Mouse (Mus musculus) ovary, adult 18-20 months (tissue): ENCODE results near the gene Brinp2.

Experiments
- DNase-seq: peaks from one replicate; pipeline ENCODE4 v3.0.0; 2022; ENCODE audit warnings: low spot score, mixed read lengths

Brinp2 gene

DNA sequence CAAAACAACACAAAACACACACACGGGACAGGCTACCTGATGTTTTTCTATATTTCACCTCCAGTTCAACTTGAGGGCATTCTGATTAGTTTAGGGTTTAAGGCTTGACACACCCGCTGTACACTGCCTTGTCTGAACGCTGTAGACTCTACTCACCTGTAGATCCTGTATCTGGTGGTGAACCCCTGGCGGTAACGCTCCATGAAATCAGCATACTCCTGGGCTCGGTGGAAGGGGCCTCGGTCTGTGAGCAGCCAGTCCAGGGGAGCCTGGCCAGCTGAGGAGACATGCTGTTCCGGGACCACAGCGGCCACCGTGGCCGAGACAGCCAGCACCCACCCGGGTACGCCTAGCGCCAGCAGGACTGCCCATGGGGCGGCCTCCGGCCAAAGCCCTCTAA, 60.9 kb downstream of the Brinp2 start:
- DNase-seq: no peak

DNA sequence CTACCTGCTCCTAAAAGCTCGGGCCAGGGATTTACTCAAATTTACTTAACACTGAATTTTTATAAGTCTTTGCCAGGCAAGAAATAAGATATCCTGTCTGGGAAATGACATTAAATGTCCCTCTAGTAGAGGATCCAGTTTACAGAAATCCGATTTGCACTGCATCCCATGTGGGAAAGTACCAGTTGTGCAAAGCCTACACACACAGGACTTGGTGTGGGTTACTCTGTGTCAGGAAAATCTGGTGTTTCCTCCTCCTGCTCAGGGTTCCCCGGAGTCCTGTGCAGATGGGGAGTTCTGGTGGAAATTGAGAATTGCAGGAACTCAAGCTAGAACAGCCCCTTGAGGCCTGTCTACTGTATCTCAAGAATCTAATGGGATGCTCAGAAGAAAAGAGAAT, 70.9 kb downstream of the Brinp2 start:
- no peak for DNase-seq

DNA sequence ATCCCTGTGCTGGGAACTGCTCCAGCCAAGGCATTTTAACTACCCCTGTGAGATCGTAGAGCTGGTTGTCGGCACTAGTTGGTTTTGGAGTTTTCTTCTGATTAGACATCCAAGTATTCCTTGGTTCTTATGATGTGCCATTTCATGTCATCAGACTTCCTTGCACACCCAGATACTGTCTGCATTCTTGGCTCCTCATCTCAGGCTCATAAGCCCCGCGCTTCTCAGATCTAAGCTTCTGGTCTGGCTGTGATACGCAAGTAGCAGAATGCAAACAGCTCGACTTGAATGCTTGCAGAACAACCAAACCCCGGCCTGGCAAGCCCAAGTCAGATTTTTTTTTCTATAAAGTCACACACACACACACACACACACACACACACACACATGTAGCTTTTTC, 72.3 kb downstream of the Brinp2 start:
- DNase-seq: no peak

DNA sequence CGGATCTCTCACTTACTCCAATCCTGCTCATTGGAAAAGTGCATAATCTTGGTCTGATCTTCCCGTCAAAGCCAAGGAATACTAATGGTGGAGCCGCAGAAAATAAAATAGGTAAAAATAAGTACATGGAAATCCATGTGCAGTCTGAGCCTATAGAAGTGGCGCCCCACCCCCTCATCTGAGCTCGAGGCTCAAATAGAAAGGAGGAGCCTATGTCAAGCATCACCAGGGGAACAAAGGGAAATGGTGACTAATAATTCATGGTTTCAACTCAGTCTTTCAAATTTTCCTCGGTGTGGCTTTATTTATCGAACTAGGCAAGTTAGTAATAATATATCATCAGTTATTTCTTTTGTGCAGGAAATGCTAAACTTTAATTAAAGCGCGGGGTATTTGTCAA, 84.1 kb downstream of the Brinp2 start:
- no peak for DNase-seq

DNA sequence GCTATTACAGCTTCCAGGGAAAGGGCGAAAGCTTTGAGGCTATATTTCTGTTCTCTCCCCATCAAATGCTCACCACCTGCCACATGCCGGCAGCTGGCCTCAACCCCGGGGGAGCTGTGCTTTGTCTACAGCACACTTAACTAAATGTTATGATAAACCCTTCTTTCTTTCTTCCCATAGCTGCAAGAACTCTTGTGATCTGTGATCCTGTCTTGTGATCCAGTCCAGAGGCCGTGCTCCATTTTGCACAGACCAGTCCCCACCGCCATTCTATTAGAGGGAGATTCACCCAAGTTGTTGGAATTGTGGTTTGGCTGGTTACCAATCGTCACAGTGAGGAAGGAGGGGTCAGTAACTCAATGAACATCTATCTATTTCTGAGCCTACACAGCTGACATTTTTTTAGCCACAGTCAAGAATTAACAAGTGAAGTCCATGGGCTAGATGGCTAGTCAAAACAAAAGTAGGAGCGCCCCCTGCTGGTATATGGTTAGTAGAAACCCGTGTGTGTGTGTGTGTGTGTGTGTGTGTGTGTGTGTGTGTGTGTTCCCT, 89.0 kb downstream of the Brinp2 start:
- DNase-seq: no peak

DNA sequence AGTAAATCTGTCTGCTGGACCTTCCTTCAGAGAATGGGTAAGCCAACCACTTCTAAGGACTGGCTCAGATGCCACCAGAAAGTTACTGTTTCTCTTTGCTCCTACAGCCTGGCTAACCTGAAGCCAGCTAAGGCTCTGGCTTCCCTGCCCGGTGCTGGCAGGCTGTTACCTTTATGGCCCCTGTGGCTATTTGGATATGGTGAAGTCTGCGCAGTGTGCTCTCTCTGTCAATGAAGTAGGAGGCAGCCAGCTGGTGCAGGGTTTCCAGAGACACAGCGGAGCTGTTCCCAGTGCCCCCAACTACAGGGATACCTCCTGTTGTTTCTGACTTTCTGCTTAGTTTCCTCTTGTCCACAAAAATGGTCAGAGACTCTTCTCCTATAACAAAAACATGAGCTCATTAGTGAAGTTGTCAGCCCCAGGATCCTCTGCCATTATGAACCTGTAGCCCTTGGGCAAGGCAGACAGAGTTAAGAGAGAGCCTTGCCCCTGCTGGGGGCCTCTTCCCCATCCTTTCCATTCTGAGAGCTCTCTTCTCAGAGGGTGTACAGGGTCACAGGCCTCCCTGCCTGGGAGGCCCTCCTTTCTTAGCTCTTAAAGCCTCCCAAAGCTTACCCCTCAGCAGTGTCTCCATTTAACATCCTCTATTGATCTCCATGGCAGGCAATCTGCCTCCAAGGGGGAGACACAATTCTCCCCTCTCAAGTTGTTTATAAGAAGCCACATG, 89.7 kb downstream of the Brinp2 start:
- no peak for DNase-seq

DNA sequence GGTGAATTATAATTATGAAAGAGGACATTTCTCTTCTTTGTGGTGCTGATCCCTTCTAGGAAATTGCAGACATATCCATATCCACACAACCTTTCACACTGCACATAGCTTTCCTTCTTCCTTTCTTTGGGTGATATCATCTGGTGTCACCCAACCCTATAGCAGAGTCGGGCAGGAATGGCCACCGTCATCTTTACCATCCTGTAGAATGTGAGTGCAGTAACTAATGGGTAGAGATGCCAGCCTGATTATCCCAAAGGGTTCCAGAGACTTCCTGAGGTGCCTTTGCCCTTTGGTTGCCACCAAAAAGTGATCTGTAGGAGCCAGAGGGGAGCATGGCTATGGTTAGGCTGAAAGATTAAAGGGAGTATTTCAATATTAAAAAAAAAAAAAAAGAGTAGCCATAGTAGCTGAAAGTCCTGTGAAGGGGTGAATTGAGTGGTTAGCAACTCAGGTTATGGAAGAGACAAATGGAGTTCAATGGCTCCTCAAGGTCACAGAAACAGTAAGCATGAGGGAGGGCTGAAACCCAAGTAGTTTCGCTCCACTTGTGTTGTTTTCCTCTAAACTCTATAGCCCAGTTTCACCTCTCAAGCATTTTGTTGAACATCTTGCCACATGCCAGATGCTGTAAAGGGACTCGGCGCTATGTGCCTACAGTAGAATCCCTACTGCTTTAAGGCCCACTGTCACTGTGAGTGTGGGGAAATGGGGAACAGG, 96.5 kb downstream of the Brinp2 start:
- no peak for DNase-seq

DNA sequence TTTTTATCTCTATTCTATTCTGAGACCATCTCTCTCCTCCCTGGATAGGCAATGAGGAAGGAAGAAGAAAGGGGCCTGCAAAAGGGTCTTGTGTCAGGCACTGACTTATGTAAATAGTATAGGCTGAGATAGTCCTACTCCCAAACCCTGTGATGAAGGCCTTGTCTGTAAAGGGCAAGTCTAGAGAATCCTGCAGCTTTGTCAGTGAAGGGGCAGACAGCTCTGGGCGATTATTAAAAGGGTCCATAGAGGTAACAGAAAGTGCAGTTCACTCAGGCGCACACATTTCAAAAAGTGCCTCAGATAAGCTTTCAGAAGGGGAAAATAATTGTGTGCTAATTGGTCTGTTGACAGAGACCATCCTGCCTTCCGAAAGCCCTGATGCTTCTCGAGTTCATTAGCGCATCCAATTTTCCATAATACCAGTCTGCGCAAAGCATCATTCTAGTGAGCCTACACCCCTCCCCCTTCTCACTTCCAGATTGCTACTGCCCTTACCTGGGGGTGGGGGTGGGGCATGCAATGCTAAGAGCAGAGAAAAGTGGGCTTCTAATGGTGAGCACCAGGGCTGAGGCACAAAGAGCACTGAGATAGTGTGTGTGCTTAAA, 97.3 kb downstream of the Brinp2 start:
- no peak for DNase-seq

DNA sequence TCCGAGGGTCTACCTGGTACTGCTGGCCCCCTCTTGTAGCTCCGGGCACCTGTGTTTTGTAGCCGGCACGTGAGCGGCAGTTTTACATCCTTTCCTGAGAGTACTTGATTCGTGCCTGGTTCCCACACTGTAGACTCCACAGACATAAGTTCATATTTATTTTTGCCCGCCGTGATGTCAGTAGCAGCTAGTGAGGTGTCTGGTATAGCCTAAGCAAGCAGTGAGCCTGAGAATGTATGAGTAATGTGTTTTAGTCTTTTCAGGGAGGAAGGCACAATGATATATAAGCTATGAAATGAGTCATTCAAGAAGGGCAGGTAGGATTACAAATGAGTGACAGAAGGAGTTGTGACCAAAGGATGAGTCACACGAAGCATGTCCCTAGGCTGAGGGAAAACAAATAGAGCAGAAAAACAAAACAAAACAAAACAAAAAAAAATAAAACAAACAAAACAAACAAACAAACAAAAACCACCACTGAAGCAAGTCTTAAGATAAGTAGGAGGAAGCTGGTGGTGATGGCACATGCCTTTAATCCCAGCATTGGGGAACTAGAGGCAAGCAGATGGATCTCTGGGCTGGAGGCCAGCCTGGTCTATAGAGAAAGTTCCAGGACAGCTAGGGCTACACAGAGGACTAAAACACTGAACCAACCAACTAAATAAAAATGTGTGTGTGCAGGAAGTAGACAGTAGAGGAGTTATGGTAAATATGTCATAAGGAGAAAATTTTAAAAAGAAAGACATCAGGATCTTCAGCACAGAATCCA, 100.0 kb downstream of the Brinp2 start:
- DNase-seq: no peak

DNA sequence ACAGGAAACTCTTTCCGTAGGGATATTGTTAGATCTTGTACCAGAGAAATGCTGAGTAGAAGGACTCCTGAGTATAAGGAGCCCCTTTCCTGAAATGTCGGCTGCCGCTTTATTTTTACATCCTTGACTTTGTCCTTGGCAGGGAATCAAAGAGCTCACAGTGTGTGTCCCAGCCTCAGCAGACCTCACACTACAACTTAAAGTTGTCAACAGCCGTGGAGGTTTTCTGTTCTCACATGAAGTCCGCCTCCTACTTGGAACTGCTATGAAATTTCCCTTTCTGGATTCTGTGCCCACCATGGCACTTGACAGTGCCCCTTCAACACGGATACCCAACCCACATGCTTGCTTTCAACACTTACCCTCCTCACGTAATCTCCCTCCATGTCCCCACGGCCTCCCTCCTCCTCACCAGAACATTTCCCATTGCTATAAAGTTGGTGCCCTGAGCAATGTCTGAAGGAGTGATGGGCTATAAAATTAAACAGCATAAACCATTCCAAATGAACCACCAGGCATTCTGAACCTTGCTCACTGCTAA, 103.4 kb downstream of the Brinp2 start:
- no peak for DNase-seq

DNA sequence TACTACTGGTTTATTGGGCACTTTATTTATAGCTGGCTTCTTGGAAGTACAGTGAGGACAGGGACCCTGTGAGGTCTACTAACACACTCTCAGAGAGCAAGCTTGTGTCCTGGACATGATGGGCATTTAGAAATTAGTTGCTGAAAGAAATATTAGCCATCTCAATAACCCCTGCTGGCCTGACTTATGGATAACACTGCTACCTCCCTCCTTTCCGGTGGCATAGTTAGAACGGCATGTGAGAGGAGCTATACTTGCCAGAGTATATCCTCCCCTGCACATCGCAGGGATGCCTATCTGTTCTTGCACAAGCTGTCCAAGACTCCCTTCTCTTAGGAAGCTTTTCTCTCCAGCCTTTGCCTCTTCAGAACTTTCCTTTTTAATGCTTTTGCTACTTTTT, 107.9 kb downstream of the Brinp2 start:
- DNase-seq: no peak

DNA sequence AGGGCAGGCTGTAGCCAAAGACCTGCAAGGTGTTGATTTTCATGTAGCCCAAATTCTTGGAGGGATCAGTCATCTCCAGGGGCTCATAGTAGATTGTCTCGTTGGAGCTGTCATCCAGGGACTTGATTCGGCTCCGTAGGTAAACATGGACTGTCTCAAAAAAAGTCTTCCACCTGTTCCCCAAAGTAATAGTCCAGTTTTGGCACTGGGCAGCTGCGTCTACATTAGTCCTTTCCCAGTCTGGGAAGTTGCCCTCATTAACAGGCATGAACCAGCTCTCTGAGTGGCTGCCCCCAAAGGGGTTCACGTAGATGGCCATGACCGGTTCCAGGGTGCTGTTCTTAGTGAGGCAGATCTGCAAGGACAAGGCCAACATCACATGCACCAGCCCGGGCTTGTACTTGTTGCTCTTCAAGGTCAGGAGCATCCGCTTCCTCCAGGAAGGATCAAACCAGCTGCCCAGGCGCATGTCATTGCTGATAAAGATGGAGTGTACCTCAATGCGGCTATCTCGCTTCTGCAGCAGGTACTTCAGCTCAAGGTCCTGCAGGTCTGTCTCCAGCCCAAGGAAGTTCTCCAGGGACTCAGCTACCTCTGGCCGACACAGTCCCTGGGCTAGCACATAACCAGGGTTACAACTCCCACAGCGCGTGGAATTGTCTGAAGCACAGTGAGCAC, 109.5 kb downstream of the Brinp2 start:
- no peak for DNase-seq

DNA sequence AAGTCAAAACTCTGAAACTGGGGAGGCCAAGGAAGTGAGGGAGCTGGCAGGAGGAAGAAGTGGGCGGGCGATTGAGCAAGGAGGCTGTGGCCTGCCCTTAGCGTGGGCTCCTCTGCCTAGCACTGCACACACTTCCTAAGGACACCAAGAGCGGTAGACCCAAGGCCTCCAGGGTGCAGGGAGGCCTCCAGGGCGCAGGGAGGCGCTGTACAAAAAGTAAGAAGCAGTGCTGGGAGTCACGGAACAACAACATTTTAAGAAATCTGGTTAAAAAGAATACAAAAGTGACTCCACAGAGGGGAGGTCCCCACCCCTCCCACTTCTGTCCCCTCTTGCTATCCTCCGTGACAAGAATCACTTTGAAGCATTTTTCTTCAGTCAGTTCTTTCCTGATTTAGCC, 110.6 kb downstream of the Brinp2 start:
- no peak for DNase-seq

DNA sequence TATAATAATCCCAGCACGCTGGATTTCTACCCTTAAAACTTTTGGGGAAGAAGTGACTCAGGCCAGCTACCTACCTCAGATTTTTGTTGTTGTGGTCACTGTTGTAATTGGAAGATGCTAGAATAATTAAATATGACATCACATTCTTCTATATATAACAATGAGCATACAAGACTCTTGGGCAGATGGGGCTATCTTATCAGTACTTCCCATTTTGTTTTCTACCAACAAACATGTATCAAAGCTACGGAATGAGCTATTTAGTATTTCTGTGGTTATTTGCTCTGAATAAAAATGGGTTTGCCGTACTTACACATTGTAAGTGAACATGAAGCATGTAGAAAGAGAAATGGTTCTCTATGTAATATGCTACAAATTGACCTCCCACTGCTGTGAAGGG, 112.1 kb downstream of the Brinp2 start:
- DNase-seq: no peak

DNA sequence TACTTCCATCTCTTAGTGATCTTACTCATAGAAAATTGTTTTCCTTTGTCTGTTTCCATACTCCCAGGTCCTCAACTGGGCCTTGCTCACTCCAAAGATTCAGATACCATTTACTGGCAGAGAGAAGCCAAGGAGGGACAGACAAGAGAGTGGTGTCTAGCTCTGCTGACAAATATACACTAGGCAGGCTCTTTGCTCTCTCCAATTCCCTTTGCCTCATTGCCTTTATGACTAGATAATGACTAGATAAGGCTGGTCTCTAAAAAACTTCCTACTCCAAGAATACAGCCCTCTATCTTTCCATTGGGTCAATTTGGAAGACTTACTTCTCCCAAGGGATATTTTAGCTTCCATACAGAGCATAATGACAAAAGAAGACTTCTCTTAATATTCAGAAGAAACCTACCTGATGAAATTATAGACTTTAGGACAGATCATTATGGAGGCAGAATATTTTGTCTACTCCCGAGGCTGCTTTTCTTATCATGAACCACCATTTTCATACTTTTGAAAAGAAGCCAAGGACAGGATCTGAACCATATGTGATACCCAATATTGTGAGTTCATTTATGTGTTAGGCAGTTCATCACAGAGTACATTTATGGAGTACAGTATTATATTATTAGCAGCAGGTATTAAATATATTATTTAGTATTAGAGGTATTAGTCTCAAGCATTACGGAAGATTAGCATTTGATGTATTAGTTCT, 114.1 kb downstream of the Brinp2 start:
- DNase-seq: no peak

DNA sequence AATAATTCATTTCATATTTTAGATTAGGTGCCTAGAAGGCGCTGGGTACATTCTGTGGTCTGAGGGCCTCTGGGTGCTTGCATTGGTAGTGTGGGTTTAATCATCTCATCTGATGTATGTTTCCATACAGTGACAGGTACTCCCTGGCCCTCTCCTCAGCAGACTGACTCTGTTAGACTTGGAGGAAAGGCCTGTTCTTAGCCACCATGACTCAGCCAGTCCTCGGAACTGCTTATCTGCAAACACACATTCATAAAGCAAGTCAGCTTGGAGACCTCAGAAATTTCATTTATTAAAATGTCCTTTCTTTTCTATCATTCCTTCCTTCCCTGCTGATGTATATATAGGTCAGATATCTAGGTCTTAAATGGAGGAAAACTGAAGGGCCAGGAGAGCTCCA, 116.3 kb downstream of the Brinp2 start:
- no peak for DNase-seq

DNA sequence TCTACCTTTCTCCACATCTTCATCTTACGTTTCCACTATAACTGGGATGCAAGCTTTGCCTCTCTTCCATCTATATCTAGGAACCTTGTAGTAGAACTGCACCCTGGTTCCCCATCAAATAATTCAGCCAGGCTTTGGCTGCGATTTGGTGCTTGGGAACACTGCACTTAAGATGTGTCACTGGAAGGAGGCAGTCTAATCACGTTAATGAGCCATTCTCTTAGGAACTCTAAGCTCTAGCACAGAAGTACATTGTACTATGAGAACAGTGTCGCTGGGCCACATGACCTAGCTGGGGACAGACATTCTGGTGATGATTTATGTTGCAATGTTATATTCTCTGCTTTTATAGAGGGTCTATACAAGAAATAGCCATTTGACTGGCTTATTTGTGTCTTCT, 117.4 kb downstream of the Brinp2 start:
- DNase-seq: no peak

DNA sequence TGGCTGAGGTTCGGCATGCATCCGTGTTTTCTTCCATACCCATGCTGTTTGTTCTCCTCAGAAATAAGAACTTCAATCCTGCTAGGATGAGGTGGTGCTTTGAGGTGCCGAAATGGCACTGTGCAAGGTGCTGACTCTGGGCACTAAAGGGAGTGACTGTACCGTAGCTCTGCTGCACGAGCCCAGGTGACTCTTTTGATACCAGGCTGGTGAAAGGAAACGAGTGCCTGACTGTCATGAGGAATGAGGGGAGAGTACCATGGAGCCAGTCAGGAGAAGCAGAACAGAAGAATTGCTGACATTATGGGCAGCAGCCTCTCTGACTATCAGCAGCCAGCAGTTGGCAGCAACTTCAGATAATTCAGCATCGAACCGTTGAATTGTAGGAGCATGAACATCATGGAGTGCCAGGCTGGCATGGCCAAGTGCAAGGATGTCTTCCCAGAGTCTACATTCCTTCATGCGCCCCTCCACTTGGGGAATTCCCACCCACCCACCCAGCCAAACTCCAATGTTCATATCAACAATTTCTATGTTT, 127.4 kb downstream of the Brinp2 start:
- no peak for DNase-seq

DNA sequence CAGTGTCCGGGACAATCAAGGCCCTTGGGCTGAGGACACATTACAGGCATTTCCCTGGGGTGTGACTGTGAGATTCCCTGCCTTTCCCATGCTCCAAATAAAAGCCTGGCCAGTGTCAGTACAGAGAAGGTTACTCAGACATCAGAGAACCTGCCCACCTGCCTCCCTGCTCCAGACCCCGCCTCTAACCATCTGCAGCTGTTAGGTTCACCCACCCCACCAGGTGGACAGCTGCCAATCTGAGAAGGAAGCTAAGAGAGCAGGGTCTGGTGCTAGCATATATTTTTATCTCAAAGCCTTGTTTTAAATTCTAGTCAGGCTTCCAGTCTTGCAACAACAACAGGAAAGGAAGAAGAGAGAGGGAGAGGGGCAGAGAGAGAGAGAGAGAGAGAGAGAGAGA, 128.9 kb downstream of the Brinp2 start:
- DNase-seq: no peak

DNA sequence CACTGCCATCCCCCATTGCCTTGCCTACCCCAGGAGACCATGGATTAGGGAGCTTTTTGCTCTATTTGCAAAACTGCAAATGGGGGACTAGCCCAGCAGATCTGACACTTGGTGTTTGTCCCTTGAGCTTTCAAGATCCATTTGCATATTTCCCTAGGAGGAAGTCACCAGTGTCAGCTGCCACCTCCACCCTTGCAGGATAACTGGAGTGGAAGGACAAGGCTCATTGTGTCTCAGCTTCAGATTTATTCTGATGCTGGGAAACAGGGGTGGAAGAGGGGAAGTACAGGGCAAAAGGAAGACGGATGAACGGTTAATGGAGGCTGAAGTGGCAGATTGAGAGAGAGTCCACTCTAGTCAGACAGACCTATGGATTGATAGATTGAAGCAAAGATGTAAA, 129.4 kb downstream of the Brinp2 start:
- no peak for DNase-seq

DNA sequence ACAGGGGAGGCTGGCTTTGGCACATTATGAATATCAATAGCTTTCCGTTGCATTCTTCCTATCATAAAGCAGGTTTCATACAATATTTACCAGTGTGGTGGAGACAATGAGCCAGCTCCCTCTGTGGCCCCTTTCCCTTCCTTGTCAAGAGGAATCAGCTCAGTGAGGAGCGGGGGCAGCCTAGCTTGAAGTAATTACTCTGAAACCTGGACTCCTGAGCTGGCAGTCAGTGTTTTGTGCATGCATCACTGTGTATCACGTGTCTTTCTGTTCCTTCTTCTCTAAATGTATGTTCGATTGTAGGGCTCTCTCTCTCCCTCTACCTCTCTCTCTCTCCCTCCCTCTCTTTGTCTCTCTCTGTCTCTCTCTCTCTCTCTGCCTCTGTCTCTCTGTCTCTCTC, 135.1 kb downstream of the Brinp2 start:
- no peak for DNase-seq
